Mouse (Mus musculus) erythroblast, embryonic 14.5 days (primary cell): Measurements from ENCODE around the gene Hmgcr.

ENCODE experiments used
- GATA1 ChIP-seq: IDR thresholded peaks from 2 replicates; pipeline ENCODE4 v1.6.1; 2012; ENCODE audit warnings: low read length, inconsistent platforms, mixed read lengths
- TAL1 ChIP-seq: IDR thresholded peaks from 3 replicates; pipeline ENCODE4 v1.6.1; 2012; ENCODE audit warnings: low read length, inconsistent platforms, mixed read lengths

- no peak for TF ChIP-seq TAL1
- TF ChIP-seq GATA1, result no peak
Measured at GRCm38 (mm10) chr13:96653041-96653440, 17.7 kb downstream of the Hmgcr start.
